13 mouse cellular contexts compared by ENCODE assay signal in the genomic region with DNA sequence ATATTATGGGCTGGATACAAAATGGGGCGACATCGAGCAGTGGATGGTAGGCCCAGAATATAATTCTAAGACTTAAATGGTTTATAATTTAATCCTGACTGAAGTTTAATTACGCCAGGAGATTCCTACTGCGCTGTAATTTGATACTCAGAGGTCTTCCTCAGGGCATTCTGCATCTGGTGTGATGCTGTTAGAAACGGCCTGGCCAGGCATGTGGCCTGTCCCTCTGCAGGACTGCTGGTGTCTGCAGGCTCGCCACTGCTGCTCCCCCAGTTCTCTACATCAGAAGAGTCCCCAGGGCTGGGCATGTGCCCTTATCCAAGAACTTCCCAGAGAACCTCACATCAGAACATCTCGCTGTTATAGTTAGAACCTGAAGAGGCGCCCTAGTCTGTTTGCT.
DNase-seq lines count a peak whose midpoint lies in the region; ATAC-seq lines count a peak whose summit lies in the region.
"Had no signal": no experiment of that assay in that cellular context is flagged by ENCODE, and none has a peak within 500 bp of the region (broad histone marks: within the 10 kb centered on the region; RNA-seq: fewer than 3 reads in every experiment).

No protein-coding gene starts in this region.

- ATAC-seq in heart, embryonic 11.5 days (replicated peaks; ENCODE audit: insufficient number of reproducible peaks, low FRiP score, low TSS enrichment) = no peak
- no peak for ATAC-seq in limb, embryonic 12.5 days (ENCODE audit: insufficient number of reproducible peaks, insufficient read depth, low FRiP score, low TSS enrichment, low read depth)

- H3K27me3 ChIP-seq in heart, embryonic 11.5 days (ENCODE audit: control insufficient read depth, insufficient read depth, low read length) = no peaks in the 10 kb centered on the region
- no peaks in the 10 kb centered on the region for H3K27me3 ChIP-seq in embryonic facial prominence, embryonic 10.5 days (replicated peaks; ENCODE audit: low read depth, poor library complexity, severe bottlenecking)
- no peaks in the 10 kb centered on the region for H3K27me3 ChIP-seq in limb, embryonic 12.5 days
- H3K27me3 ChIP-seq: hindbrain, embryonic 15.5 days; limb, embryonic 15.5 days had no signal

- H3K4me1 ChIP-seq in heart, embryonic 11.5 days (ENCODE audit: control insufficient read depth, insufficient read depth, low read length) = peaks cover 43% of the 10 kb centered on the region
- peaks cover 31% of the 10 kb centered on the region for H3K4me1 ChIP-seq in embryonic facial prominence, embryonic 10.5 days
- peaks cover 30% of the 10 kb centered on the region for H3K4me1 ChIP-seq in limb, embryonic 12.5 days (replicated peaks)

- peak overlapping the region; percentile 71 for H3K27ac ChIP-seq in heart, embryonic 11.5 days (ENCODE audit: low read depth, low read length)
- H3K27ac ChIP-seq in embryonic facial prominence, embryonic 10.5 days (replicated peaks) = peak overlapping the region; percentile 73
- no peak overlapping the region for H3K27ac ChIP-seq in limb, embryonic 12.5 days
- H3K27ac ChIP-seq: hindbrain, embryonic 15.5 days had no signal

- WGBS in heart, embryonic 11.5 days (ENCODE audit: insufficient replicate concordance) = 51% methylated on average over 8 of the region's 8 CpGs
- WGBS in embryonic facial prominence, embryonic 10.5 days = 44% methylated on average over 8 of the region's 8 CpGs
- 31% methylated on average over 8 of the region's 8 CpGs for WGBS in limb, embryonic 12.5 days

- DNase-seq in heart, adult 9 months (ENCODE audit: low spot score in 2 of 2) = no peak
- peak; percentile 41 to 57 for DNase-seq in kidney, postnatal 4 days
- DNase-seq in kidney, adult 18-20 months = no peak
- DNase-seq in embryonic facial prominence, embryonic 10.5 days (ENCODE audit: low spot score) = peak; percentile 49
- no peak for DNase-seq in cerebellum, postnatal 4 days (ENCODE audit: low spot score in 2 of 2)
- no peak for DNase-seq in layer of hippocampus, adult 8-10 months (ENCODE audit: low spot score in 2 of 2)
- DNase-seq: cerebellum, adult 9-11 months; lung, postnatal 14 days; right cerebral cortex, postnatal 4 days had no signal

- H3K4me3 ChIP-seq in heart, embryonic 11.5 days (ENCODE audit: low read depth, low read length) = no peak overlapping the region
- H3K4me3 ChIP-seq in embryonic facial prominence, embryonic 10.5 days = no peak overlapping the region
- H3K4me3 ChIP-seq in limb, embryonic 12.5 days (replicated peaks) = no peak overlapping the region
- H3K4me3 ChIP-seq: hindbrain, embryonic 15.5 days; limb, embryonic 15.5 days had no signal

- H3K36me3 ChIP-seq in heart, embryonic 11.5 days (ENCODE audit: control insufficient read depth, insufficient read depth, low read length) = no peaks in the 10 kb centered on the region
- H3K36me3 ChIP-seq in embryonic facial prominence, embryonic 10.5 days (replicated peaks) = no peaks in the 10 kb centered on the region
- H3K36me3 ChIP-seq in limb, embryonic 12.5 days = no peaks in the 10 kb centered on the region
- H3K36me3 ChIP-seq: hindbrain, embryonic 15.5 days; limb, embryonic 15.5 days had no signal

- H3K4me2 ChIP-seq in heart, embryonic 11.5 days = no peak overlapping the region
- no peak overlapping the region for H3K4me2 ChIP-seq in limb, embryonic 12.5 days
- H3K4me2 ChIP-seq: hindbrain, embryonic 15.5 days; limb, embryonic 15.5 days had no signal

- no peaks in the 10 kb centered on the region for H3K9me3 ChIP-seq in heart, embryonic 11.5 days (replicated peaks; ENCODE audit: control insufficient read depth, low read length)
- H3K9me3 ChIP-seq in embryonic facial prominence, embryonic 10.5 days = no peaks in the 10 kb centered on the region
- H3K9me3 ChIP-seq in limb, embryonic 12.5 days = no peaks in the 10 kb centered on the region
- H3K9me3 ChIP-seq: hindbrain, embryonic 15.5 days; limb, embryonic 15.5 days had no signal

- H3K9ac ChIP-seq in heart, embryonic 11.5 days (ENCODE audit: low read depth, low read length) = no peak overlapping the region
- 0 out of 2 replicates have a peak overlapping the region, but pooled peaks have one; percentile 19 for H3K9ac ChIP-seq in limb, embryonic 12.5 days (replicated peaks)
- H3K9ac ChIP-seq: hindbrain, embryonic 15.5 days; limb, embryonic 15.5 days had no signal

Comparison
In these comparisons a context has a peak if more than half of its experiments do, and no peak if none do; other contexts are left out.
1. DNase-seq: peak in kidney, postnatal 4 days (2 of 2) and embryonic facial prominence, embryonic 10.5 days (single experiment); none in heart, adult 9 months (0 of 2), kidney, adult 18-20 months (single experiment), cerebellum, postnatal 4 days (0 of 2) and layer of hippocampus, adult 8-10 months (0 of 2).